Comparison of ENCODE assay signal across 8 mouse cellular contexts in the genomic region with DNA sequence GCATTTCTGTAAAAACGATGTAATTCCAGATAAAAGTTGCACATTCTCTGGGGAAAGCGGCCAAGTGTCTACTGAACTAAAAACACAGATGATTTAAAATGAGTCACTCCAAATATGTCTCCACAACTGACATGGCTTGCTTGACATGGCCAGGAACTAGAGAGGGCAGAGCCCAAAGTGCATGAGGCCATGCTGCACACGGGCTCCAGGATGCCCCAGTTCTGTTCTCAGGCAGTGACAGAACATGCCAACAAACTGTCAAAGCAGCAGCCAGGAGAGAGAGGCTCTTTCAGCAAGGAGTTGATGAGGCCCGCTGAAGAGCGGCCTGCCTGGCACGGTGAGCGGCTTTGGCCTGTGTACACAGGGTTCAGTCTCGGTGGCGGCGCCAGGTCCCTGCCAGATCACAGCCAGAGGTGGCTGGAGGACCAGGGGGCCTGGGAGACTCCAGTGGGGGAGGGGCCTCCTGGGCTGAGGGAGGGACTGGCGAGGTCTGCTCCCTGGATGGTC.
DNase-seq lines count a peak whose midpoint lies in the region; ATAC-seq and TF ChIP-seq lines count a peak whose summit lies in the region.

No protein-coding gene starts in this region.

- peaks cover 31% of the 10 kb centered on the region for H3K36me3 ChIP-seq in forebrain, embryonic 10.5 days (replicated peaks)
- no peaks in the 10 kb centered on the region for H3K36me3 ChIP-seq in forebrain, embryonic 11.5 days (ENCODE audit: control insufficient read depth, insufficient read depth, low read length)
- no peaks in the 10 kb centered on the region for H3K36me3 ChIP-seq in intestine, embryonic 16.5 days (ENCODE audit: control insufficient read depth, insufficient read depth, low read length)
- peaks cover 10% of the 10 kb centered on the region; the same call in 1 of the 2 replicates for H3K36me3 ChIP-seq in limb, embryonic 12.5 days

- H3K9ac ChIP-seq in forebrain, embryonic 11.5 days (ENCODE audit: low read length): no peak overlapping the region
- peak overlapping the region; percentile 43; the same call in 1 of the 2 replicates for H3K9ac ChIP-seq in intestine, embryonic 16.5 days (ENCODE audit: low read depth, low read length)
- H3K9ac ChIP-seq in limb, embryonic 12.5 days (replicated peaks): no peak overlapping the region

- no peak overlapping the region for H3K4me2 ChIP-seq in forebrain, embryonic 11.5 days (ENCODE audit: low read depth, low read length, severe bottlenecking)
- no peak overlapping the region for H3K4me2 ChIP-seq in intestine, embryonic 16.5 days (ENCODE audit: low read depth, low read length)
- no peak overlapping the region for H3K4me2 ChIP-seq in limb, embryonic 12.5 days

- TF ChIP-seq POLR2A in olfactory bulb, adult 2 months (IDR thresholded peaks at IDR 0.05; ENCODE audit: insufficient read depth, low read depth, low read length): no peak

- WGBS in forebrain, embryonic 10.5 days: 83% methylated on average over 11 of the region's 11 CpGs
- 83% methylated on average over 11 of the region's 11 CpGs for WGBS in forebrain, embryonic 11.5 days
- WGBS in intestine, embryonic 16.5 days: 37% methylated on average over 11 of the region's 11 CpGs
- WGBS in limb, embryonic 12.5 days: 64% methylated on average over 11 of the region's 11 CpGs
- 31% methylated on average over 11 of the region's 11 CpGs for WGBS in olfactory bulb, adult 2 months

- no peaks in the 10 kb centered on the region for H3K9me3 ChIP-seq in forebrain, embryonic 10.5 days
- no peaks in the 10 kb centered on the region for H3K9me3 ChIP-seq in forebrain, embryonic 11.5 days (ENCODE audit: control insufficient read depth, low read length)
- no peaks in the 10 kb centered on the region for H3K9me3 ChIP-seq in intestine, embryonic 16.5 days (ENCODE audit: control insufficient read depth, low read length)
- no peaks in the 10 kb centered on the region for H3K9me3 ChIP-seq in limb, embryonic 12.5 days

- H3K27me3 ChIP-seq in forebrain, embryonic 10.5 days (ENCODE audit: poor library complexity, severe bottlenecking): no peaks in the 10 kb centered on the region
- H3K27me3 ChIP-seq in forebrain, embryonic 11.5 days (ENCODE audit: control insufficient read depth, insufficient read depth, low read length): no peaks in the 10 kb centered on the region
- no peaks in the 10 kb centered on the region for H3K27me3 ChIP-seq in intestine, embryonic 16.5 days (replicated peaks; ENCODE audit: control insufficient read depth, insufficient read depth, low read length)
- H3K27me3 ChIP-seq in limb, embryonic 12.5 days: no peaks in the 10 kb centered on the region

- no peak for TF ChIP-seq CTCF in olfactory bulb, adult 2 months (IDR thresholded peaks at IDR 0.05; ENCODE audit: insufficient read depth, low read depth, low read length)

- peak overlapping the region; percentile 48; the same call in 1 of the 2 replicates for H3K27ac ChIP-seq in forebrain, embryonic 10.5 days
- H3K27ac ChIP-seq in forebrain, embryonic 11.5 days (ENCODE audit: low read depth, low read length): no peak overlapping the region
- peak overlapping the region; percentile 82 for H3K27ac ChIP-seq in intestine, embryonic 16.5 days (ENCODE audit: low read length)
- peak overlapping the region; percentile 41; the same call in 1 of the 2 replicates for H3K27ac ChIP-seq in limb, embryonic 12.5 days
- peak overlapping the region; percentile 76 for H3K27ac ChIP-seq in olfactory bulb, adult 2 months (ENCODE audit: insufficient read depth, low read depth, low read length)

- peaks cover 48% of the 10 kb centered on the region for H3K4me1 ChIP-seq in forebrain, embryonic 10.5 days
- peaks cover 3% of the 10 kb centered on the region; the same call in 1 of the 2 replicates for H3K4me1 ChIP-seq in forebrain, embryonic 11.5 days (replicated peaks; ENCODE audit: control insufficient read depth, insufficient read depth, low read length)
- peaks cover 22% of the 10 kb centered on the region for H3K4me1 ChIP-seq in intestine, embryonic 16.5 days (ENCODE audit: control insufficient read depth, insufficient read depth, low read length)
- H3K4me1 ChIP-seq in limb, embryonic 12.5 days (replicated peaks): peaks cover 18% of the 10 kb centered on the region
- peaks cover 36% of the 10 kb centered on the region for H3K4me1 ChIP-seq in olfactory bulb, adult 2 months (ENCODE audit: control insufficient read depth, insufficient read depth, low read length)

- no peak for DNase-seq in forebrain, embryonic 10.5 days (ENCODE audit: extremely low spot score, low spot score)
- DNase-seq in forebrain, embryonic 11.5 days (ENCODE audit: low spot score): no peak
- peak; percentile 75 to 78 for DNase-seq in cerebellum, postnatal 36 days
- DNase-seq in heart, adult 11 months: peak; percentile 98
- no peak for DNase-seq in spleen, postnatal 14 days (ENCODE audit: low spot score in 2 of 2)

- ATAC-seq in forebrain, embryonic 11.5 days (replicated peaks; ENCODE audit: low FRiP score): no peak
- peak; percentile 58 for ATAC-seq in intestine, embryonic 16.5 days
- 0 out of 2 replicates have a peak, but pooled peaks have one; percentile 21 for ATAC-seq in limb, embryonic 12.5 days (ENCODE audit: insufficient number of reproducible peaks, insufficient read depth, low FRiP score, low TSS enrichment, low read depth)

- no peak overlapping the region for H3K4me3 ChIP-seq in forebrain, embryonic 10.5 days
- no peak overlapping the region for H3K4me3 ChIP-seq in forebrain, embryonic 11.5 days (ENCODE audit: low read depth, low read length)
- no peak overlapping the region for H3K4me3 ChIP-seq in intestine, embryonic 16.5 days (ENCODE audit: low read length)
- H3K4me3 ChIP-seq in limb, embryonic 12.5 days (replicated peaks): no peak overlapping the region
- no peak overlapping the region for H3K4me3 ChIP-seq in olfactory bulb, adult 2 months (ENCODE audit: insufficient read depth, low read depth, low read length)

Comparison
In these comparisons a context has a peak if more than half of its experiments do, and no peak if none do; other contexts are left out.
1. DNase-seq: peak in cerebellum, postnatal 36 days (2 of 2) and heart, adult 11 months (single experiment); none in forebrain, embryonic 10.5 days (single experiment), forebrain, embryonic 11.5 days (single experiment) and spleen, postnatal 14 days (0 of 2).